20 mouse cellular contexts compared by ENCODE assay signal in genomic region chr7:67827386-67827785, GRCm38 (mm10).
DNase-seq lines count a peak whose midpoint lies in the region; ATAC-seq and TF ChIP-seq lines count a peak whose summit lies in the region.
"Had no signal": no experiment of that assay in that cellular context is flagged by ENCODE, and none has a peak within 500 bp of the region (broad histone marks: within the 10 kb centered on the region; RNA-seq: fewer than 3 reads in every experiment).

No protein-coding gene starts in this region.

- no peak overlapping the region for H3K27ac ChIP-seq in forebrain, embryonic 14.5 days (ENCODE audit: low read depth, low read length)
- H3K27ac ChIP-seq in forebrain, embryonic 13.5 days = no peak overlapping the region
- no peak overlapping the region for H3K27ac ChIP-seq in midbrain, embryonic 11.5 days (ENCODE audit: low read depth, low read length)
- no peak overlapping the region for H3K27ac ChIP-seq in midbrain, embryonic 14.5 days (replicated peaks; ENCODE audit: low read depth, low read length)
- peak overlapping the region; percentile 48; the same call in 1 of the 2 replicates for H3K27ac ChIP-seq in embryonic facial prominence, embryonic 15.5 days (replicated peaks)
- 0 out of 2 replicates have a peak overlapping the region, but pooled peaks have one; percentile 1 for H3K27ac ChIP-seq in limb, embryonic 14.5 days (replicated peaks; ENCODE audit: low read depth, low read length)
- H3K27ac ChIP-seq: hindbrain, embryonic 13.5 days; hindbrain, postnatal 0 days had no signal

- no peak overlapping the region for H3K4me3 ChIP-seq in forebrain, embryonic 14.5 days (ENCODE audit: low read depth, low read length)
- no peak overlapping the region for H3K4me3 ChIP-seq in forebrain, embryonic 13.5 days
- no peak overlapping the region for H3K4me3 ChIP-seq in midbrain, embryonic 11.5 days (ENCODE audit: low read depth, low read length)
- no peak overlapping the region for H3K4me3 ChIP-seq in midbrain, embryonic 14.5 days (replicated peaks; ENCODE audit: low read depth, low read length)
- no peak overlapping the region for H3K4me3 ChIP-seq in embryonic facial prominence, embryonic 15.5 days (replicated peaks)
- H3K4me3 ChIP-seq in limb, embryonic 14.5 days (replicated peaks; ENCODE audit: low read length) = no peak overlapping the region
- H3K4me3 ChIP-seq: hindbrain, embryonic 13.5 days had no signal

- no peaks in the 10 kb centered on the region; the same call in 1 of the 2 replicates for H3K4me1 ChIP-seq in forebrain, embryonic 14.5 days (ENCODE audit: control insufficient read depth, insufficient read depth, low read length)
- peaks cover 15% of the 10 kb centered on the region for H3K4me1 ChIP-seq in forebrain, embryonic 13.5 days
- no peaks in the 10 kb centered on the region for H3K4me1 ChIP-seq in midbrain, embryonic 11.5 days (ENCODE audit: control insufficient read depth, insufficient read depth, low read length)
- no peaks in the 10 kb centered on the region for H3K4me1 ChIP-seq in midbrain, embryonic 14.5 days (ENCODE audit: control insufficient read depth, insufficient read depth, low read length)
- H3K4me1 ChIP-seq in embryonic facial prominence, embryonic 15.5 days = peaks cover 17% of the 10 kb centered on the region
- peaks cover 26% of the 10 kb centered on the region for H3K4me1 ChIP-seq in limb, embryonic 14.5 days (ENCODE audit: control insufficient read depth, insufficient read depth, low read length)
- H3K4me1 ChIP-seq: hindbrain, embryonic 13.5 days had no signal

- H3K36me3 ChIP-seq in forebrain, embryonic 14.5 days (ENCODE audit: control insufficient read depth, insufficient read depth, low read length) = no peaks in the 10 kb centered on the region
- H3K36me3 ChIP-seq in forebrain, embryonic 13.5 days (ENCODE audit: poor library complexity, severe bottlenecking) = no peaks in the 10 kb centered on the region
- H3K36me3 ChIP-seq in midbrain, embryonic 11.5 days (ENCODE audit: control insufficient read depth, insufficient read depth, low read length) = no peaks in the 10 kb centered on the region
- H3K36me3 ChIP-seq in midbrain, embryonic 14.5 days (ENCODE audit: control insufficient read depth, insufficient read depth, low read length) = no peaks in the 10 kb centered on the region
- H3K36me3 ChIP-seq in embryonic facial prominence, embryonic 15.5 days = no peaks in the 10 kb centered on the region
- no peaks in the 10 kb centered on the region for H3K36me3 ChIP-seq in limb, embryonic 14.5 days (ENCODE audit: control insufficient read depth, insufficient read depth, low read length)
- H3K36me3 ChIP-seq: G1E; hindbrain, embryonic 13.5 days had no signal

- no peak for TF ChIP-seq POLR2A in limb, embryonic 14.5 days (IDR thresholded peaks at IDR 0.05; ENCODE audit: borderline replicate concordance, extremely low read depth, insufficient read depth, insufficient read length)

- ATAC-seq in forebrain, embryonic 14.5 days = no peak
- ATAC-seq in forebrain, embryonic 13.5 days = no peak
- ATAC-seq in midbrain, embryonic 11.5 days (ENCODE audit: low FRiP score) = no peak
- ATAC-seq in midbrain, embryonic 14.5 days (ENCODE audit: low FRiP score, low TSS enrichment) = no peak
- no peak for ATAC-seq in embryonic facial prominence, embryonic 15.5 days (ENCODE audit: insufficient number of reproducible peaks, low FRiP score, low TSS enrichment, low read depth)
- ATAC-seq in limb, embryonic 14.5 days (ENCODE audit: low FRiP score, low read depth) = no peak
- ATAC-seq: CD4-positive, CD25-positive, alpha-beta regulatory T cell, adult 4 months; forebrain, postnatal 0 days; hindbrain, postnatal 0 days had no signal

- H3K9me3 ChIP-seq in forebrain, embryonic 14.5 days (replicated peaks; ENCODE audit: control insufficient read depth, low read length) = no peaks in the 10 kb centered on the region
- no peaks in the 10 kb centered on the region for H3K9me3 ChIP-seq in forebrain, embryonic 13.5 days (replicated peaks)
- no peaks in the 10 kb centered on the region for H3K9me3 ChIP-seq in midbrain, embryonic 11.5 days (ENCODE audit: control insufficient read depth, low read length)
- no peaks in the 10 kb centered on the region for H3K9me3 ChIP-seq in midbrain, embryonic 14.5 days (ENCODE audit: control insufficient read depth, low read length)
- H3K9me3 ChIP-seq in embryonic facial prominence, embryonic 15.5 days (replicated peaks) = no peaks in the 10 kb centered on the region
- H3K9me3 ChIP-seq in limb, embryonic 14.5 days (ENCODE audit: control insufficient read depth, low read length) = no peaks in the 10 kb centered on the region
- H3K9me3 ChIP-seq: hindbrain, embryonic 13.5 days had no signal

- WGBS in forebrain, embryonic 14.5 days = 12% methylated on average over 12 of the region's 12 CpGs
- 24% methylated on average over 12 of the region's 12 CpGs for WGBS in forebrain, embryonic 13.5 days
- 67% methylated on average over 12 of the region's 12 CpGs for WGBS in midbrain, embryonic 11.5 days
- 64% methylated on average over 12 of the region's 12 CpGs for whole genome bisulfite sequencing in midbrain, embryonic 14.5 days
- 39% methylated on average over 12 of the region's 12 CpGs for WGBS in embryonic facial prominence, embryonic 15.5 days
- WGBS in limb, embryonic 14.5 days = 16% methylated on average over 12 of the region's 12 CpGs

- H3K9ac ChIP-seq in forebrain, embryonic 14.5 days (ENCODE audit: low read length) = no peak overlapping the region
- no peak overlapping the region for H3K9ac ChIP-seq in forebrain, embryonic 13.5 days
- no peak overlapping the region for H3K9ac ChIP-seq in midbrain, embryonic 11.5 days (ENCODE audit: low read length)
- H3K9ac ChIP-seq in midbrain, embryonic 14.5 days (replicated peaks; ENCODE audit: low read length) = no peak overlapping the region
- no peak overlapping the region for H3K9ac ChIP-seq in embryonic facial prominence, embryonic 15.5 days
- no peak overlapping the region for H3K9ac ChIP-seq in limb, embryonic 14.5 days (ENCODE audit: low read depth, low read length, severe bottlenecking)
- H3K9ac ChIP-seq: forebrain, postnatal 0 days; hindbrain, embryonic 13.5 days had no signal

- DNase-seq in forebrain, embryonic 14.5 days (ENCODE audit: low spot score) = peak; percentile 17
- DNase-seq in midbrain, embryonic 11.5 days (ENCODE audit: low spot score, missing footprints) = peak; percentile 61
- no peak for DNase-seq in midbrain, embryonic 14.5 days
- no peak for DNase-seq in limb, embryonic 14.5 days (ENCODE audit: low spot score)
- DNase-seq in left cerebral cortex, adult 8-10 months (ENCODE audit: low spot score in 2 of 2) = no peak
- no peak for DNase-seq in adrenal gland, adult 8-10 months
- DNase-seq: adrenal gland, postnatal 10 days; B cell, adult 2 months; cerebellum, adult 18-20 months; cerebellum, adult 9-11 months; cerebellum, postnatal 36 days; forebrain, postnatal 0 days; gastrocnemius, postnatal 14 days; heart, postnatal 10 days had no signal

- no peak overlapping the region for H3K4me2 ChIP-seq in forebrain, embryonic 14.5 days (ENCODE audit: low read length)
- no peak overlapping the region for H3K4me2 ChIP-seq in forebrain, embryonic 13.5 days
- H3K4me2 ChIP-seq in midbrain, embryonic 11.5 days = no peak overlapping the region
- no peak overlapping the region for H3K4me2 ChIP-seq in midbrain, embryonic 14.5 days (ENCODE audit: low read length)
- no peak overlapping the region for H3K4me2 ChIP-seq in embryonic facial prominence, embryonic 15.5 days (replicated peaks)
- H3K4me2 ChIP-seq in limb, embryonic 14.5 days (replicated peaks; ENCODE audit: low read depth, low read length, severe bottlenecking) = no peak overlapping the region; the same call in 1 of the 2 replicates
- H3K4me2 ChIP-seq: hindbrain, embryonic 13.5 days had no signal

- no peaks in the 10 kb centered on the region for H3K27me3 ChIP-seq in forebrain, embryonic 14.5 days (replicated peaks; ENCODE audit: control insufficient read depth, insufficient read depth, low read length)
- no peaks in the 10 kb centered on the region for H3K27me3 ChIP-seq in forebrain, embryonic 13.5 days
- H3K27me3 ChIP-seq in midbrain, embryonic 11.5 days (ENCODE audit: control insufficient read depth, insufficient read depth, low read length) = no peaks in the 10 kb centered on the region
- no peaks in the 10 kb centered on the region for H3K27me3 ChIP-seq in midbrain, embryonic 14.5 days (ENCODE audit: control insufficient read depth, insufficient read depth, low read length)
- no peaks in the 10 kb centered on the region for H3K27me3 ChIP-seq in embryonic facial prominence, embryonic 15.5 days
- H3K27me3 ChIP-seq in limb, embryonic 14.5 days (ENCODE audit: control insufficient read depth, insufficient read depth, low read length) = no peaks in the 10 kb centered on the region
- H3K27me3 ChIP-seq: hindbrain, embryonic 13.5 days had no signal

Comparison
In these comparisons a context has a peak if more than half of its experiments do, and no peak if none do; other contexts are left out.
1. DNase-seq: peak in forebrain, embryonic 14.5 days (single experiment) and midbrain, embryonic 11.5 days (single experiment); none in midbrain, embryonic 14.5 days (single experiment), limb, embryonic 14.5 days (single experiment), left cerebral cortex, adult 8-10 months (0 of 2) and adrenal gland, adult 8-10 months (single experiment).
2. H3K27ac ChIP-seq: peak in embryonic facial prominence, embryonic 15.5 days (single experiment) and limb, embryonic 14.5 days (single experiment); none in forebrain, embryonic 14.5 days (single experiment), forebrain, embryonic 13.5 days (single experiment), midbrain, embryonic 11.5 days (single experiment) and midbrain, embryonic 14.5 days (single experiment).